Mouse (Mus musculus) liver, adult (tissue): Measurements from ENCODE around the gene Pigt.

Source experiments
- GATA4 ChIP-seq: IDR thresholded peaks from 2 replicates; pipeline ENCODE4 v1.6.1; 2014; ENCODE audit warnings: mild to moderate bottlenecking, low read length; ENCODE audit not compliant: insufficient replicate concordance

Gene Pigt

DNA sequence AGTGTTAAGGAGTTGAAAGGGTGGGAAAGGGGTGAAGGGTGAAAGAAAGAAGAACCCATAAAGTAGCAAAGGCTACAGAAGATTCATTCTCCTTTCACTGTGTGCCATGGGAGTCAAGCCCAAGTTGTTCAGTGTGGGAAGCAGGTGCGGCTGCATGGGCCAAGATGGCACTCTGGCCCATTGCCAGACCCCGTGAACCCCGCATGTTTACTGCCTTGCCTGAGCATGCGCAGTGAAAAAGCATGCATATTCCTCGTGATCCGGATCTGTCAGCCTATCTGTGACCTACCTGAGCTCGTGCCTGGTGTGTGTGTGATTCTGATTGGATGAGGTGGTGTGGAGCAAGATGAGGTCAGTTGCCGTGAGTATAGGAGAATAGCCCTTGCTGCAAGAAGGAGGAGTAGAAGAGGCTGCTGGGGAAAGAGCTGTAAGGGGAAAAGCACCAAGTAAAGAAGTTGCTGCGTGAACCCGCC, 26.0 kb downstream of the Pigt start:
- TF ChIP-seq GATA4 = no peak

DNA sequence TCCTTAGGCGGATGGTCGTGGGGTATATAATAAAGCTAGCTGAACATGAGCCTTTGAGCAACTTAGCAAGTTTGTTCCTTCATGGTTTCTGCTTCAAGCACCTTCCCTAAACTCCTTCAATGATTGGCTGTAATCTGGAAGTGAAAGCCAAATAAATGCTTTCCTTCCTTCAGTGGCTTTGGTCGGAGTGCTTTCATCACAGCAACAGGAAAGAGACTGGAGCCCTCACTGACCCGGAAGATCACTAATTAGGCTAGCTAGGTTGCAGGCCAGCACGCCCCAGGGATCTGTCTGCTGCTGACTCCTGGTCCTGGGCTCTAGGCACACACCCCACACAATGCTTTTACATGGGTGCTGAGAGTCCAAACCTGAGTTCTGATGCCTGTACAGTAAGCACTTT, 31.2 kb downstream of the Pigt start:
- TF ChIP-seq GATA4 = no peak

DNA sequence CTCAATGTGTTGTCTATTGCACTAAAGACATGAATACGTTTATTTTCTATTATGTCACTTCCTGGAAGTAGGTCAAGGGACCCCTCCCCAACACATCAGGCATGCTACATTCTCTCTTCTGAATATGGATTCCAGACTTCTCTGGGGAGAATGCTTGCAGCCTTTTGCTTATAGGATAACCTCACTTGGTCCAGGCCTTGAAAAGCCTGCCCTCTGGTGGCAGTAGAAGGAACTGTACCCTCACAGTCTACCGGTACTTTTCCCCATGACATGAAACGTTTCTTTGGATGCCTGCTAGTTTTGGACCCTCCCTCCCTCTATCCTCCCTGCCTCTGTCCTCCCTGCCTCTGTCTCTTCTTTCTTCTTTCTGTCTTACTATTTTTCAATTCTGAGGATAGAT, 33.8 kb downstream of the Pigt start:
- no peak for TF ChIP-seq GATA4

DNA sequence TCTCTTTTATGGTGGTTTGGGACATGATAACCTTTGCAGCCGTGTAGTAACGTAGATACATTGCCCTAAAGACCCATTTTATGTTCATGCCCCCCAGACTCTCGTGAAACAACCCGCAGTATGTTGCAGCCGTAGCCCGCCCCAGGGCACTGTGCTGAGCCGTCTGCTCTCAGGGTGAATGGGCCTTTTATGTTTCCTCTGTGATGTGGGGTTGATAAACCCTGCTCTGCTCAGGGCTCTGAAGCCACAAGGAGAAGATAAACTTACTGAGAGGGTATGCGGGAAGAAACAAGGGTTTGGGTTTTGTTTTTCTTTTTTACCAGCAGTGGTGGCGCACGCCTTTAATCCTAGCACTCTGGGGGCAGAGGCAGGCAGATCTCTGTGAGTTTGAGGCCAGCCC, 37.0 kb downstream of the Pigt start:
- no peak for TF ChIP-seq GATA4

GRCm38 (mm10) chr2:164537003-164537402, 39.7 kb downstream of the Pigt start:
- TF ChIP-seq GATA4 = no peak

GRCm38 (mm10) chr2:164540652-164541427, 43.5 kb downstream of the Pigt start:
- no peak for TF ChIP-seq GATA4

DNA sequence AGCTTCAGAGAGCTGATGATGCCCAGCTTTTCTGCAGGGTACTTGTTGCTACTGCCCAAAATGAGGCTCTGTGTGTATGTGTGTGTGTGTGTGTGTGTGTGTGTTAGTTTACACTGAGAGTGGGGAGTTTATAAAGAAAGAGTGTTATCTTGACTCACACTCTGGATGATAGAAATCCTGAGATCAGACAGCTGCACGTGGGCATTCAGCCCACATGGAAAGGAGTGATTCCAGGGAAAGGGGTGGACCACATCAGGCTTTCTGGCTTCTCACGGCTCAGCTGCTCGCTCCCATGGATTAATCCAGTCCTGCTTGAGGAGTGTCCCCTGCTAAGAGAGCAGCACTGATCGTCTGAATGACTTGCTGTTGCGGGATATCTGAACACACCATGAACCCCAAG, 44.8 kb downstream of the Pigt start:
- TF ChIP-seq GATA4 = no peak

DNA sequence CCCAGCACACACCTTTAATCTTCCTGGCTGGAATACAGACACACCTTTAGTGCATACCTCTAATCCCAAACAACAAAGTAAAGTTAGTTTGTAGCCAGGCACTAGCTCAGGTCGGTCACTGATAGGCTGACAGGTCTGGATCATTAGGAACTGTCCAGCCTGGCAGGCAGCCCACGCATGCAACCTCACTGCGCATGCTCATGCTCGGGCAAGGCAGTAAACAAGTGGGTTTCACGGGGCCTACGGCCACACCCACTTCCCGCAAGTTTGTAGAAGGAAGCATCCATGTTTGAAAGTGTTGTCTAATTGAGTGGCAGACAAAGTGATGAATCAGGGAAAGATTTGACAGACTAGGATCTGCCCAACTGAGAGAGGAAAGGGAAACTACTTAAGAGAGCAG, 45.3 kb downstream of the Pigt start:
- no peak for TF ChIP-seq GATA4

- TF ChIP-seq GATA4 = no peak
Measured at GRCm38 (mm10) chr2:164543745-164544144, 46.4 kb downstream of the Pigt start.

GRCm38 (mm10) chr2:164544454-164545097, 47.3 kb downstream of the Pigt start:
- TF ChIP-seq GATA4 = no peak

- no peak for TF ChIP-seq GATA4
Measured at GRCm38 (mm10) chr2:164549338-164549737, 52.0 kb downstream of the Pigt start.

DNA sequence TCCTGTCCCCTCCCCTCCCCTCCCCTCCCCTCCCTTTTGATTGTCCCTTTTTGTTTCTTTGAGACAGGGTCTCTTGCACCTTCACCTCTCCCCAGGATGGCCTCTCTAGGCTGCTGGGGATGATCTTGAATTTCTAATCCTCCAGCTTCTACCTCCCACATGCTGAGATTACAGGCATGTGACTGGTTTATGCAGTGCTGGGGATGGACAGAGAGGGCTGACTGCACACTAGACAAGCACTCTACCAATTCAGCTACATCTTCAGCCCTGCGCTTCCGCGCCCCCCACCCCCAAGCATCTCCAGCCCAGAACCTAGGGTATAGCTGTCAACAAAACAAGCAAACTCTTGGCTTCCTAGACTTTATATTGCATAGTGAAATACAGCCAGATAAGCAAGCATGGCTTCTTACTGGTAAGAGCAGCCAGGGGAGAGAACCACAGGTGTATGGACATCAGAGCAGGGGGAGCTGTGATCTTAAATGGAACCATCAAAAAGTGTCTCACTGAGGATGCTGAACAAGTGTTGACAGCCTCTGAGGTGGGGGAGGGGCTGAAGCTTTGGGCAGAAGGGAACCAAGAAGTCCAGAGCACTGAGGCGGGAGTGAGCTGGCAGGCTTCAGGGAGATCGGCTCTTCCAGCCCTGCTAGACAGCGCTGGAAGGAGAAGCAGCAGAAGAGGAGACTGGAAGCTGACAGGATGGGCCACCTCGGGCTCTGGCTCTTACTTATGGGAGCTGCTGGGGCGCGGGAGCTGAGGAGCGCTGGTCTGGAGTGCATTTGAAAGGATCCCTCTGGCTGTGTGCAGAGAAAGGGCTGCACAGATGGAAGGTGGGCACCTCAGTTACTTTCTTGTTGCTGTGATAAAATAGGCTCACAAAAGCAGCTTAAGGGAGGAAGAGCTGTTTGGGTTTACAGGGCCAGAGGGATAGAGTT, 52.9 kb downstream of the Pigt start:
- TF ChIP-seq GATA4 = no peak

DNA sequence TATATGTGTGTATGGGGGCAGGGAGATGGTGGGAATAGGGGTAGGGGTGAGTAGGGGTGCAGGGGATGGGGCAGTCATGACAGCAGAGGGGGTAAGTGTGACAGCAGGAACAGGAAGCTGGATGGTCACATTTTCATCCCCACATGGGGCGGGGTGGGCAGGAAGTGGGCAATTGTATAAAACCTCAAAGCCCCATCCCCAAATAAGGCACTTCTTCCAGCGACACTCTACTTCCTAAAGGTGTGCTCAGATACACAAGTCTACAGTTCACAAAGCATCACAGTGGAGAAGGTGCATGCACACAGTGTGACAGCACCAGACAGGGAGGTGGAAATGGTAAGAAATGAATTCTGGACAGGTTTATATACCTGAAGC, 53.6 kb downstream of the Pigt start:
- no peak for TF ChIP-seq GATA4

- TF ChIP-seq GATA4 = no peak
Measured at GRCm38 (mm10) chr2:164551502-164551901, 54.2 kb downstream of the Pigt start.
